Mouse (Mus musculus) midbrain, embryonic 16.5 days (tissue): ENCODE measurements at regions not wholly inside any gene's neighbourhood (a gene's known extent, or its start where the extent isn't known, plus 50 kb on each side); places are given as distances from the start of the nearest gene placed in this dataset.
A peak's percentile ranks its signal among the peaks of the same experiment; 100 is the strongest.

Experiments used
- ATAC-seq: fragments of 200-750 bp; cut with Nextera tagmentation; 2 replicates; pipeline ENCODE4 v1.8.0; 2017; ENCODE audit warnings: moderate TSS enrichment
- H3K27ac ChIP-seq: fragments of 300-500 bp; sonication (generic); 2 replicates; pipeline ENCODE4 v1.5.1; 2014; ENCODE audit warnings: mild to moderate bottlenecking, low read length, mixed read lengths
- H3K27me3 ChIP-seq: fragments of 300-500 bp; sonication (generic); 2 replicates; pipeline ENCODE4 v1.6.1; 2014; ENCODE audit warnings: low read depth, low read length, mixed read lengths; ENCODE audit not compliant: control insufficient read depth, insufficient read depth
- H3K36me3 ChIP-seq: fragments of 300-500 bp; sonication (generic); 2 replicates; pipeline ENCODE4 v1.6.1; 2014; ENCODE audit warnings: mild to moderate bottlenecking, low read length, moderate library complexity, mixed read lengths; ENCODE audit not compliant: control insufficient read depth, insufficient read depth
- H3K4me1 ChIP-seq: fragments of 300-500 bp; sonication (generic); 2 replicates; pipeline ENCODE4 v1.6.1; 2014; ENCODE audit warnings: mild to moderate bottlenecking, low read length, mixed read lengths; ENCODE audit not compliant: control insufficient read depth, insufficient read depth
- H3K4me2 ChIP-seq: fragments of 300-500 bp; sonication (generic); 2 replicates; pipeline ENCODE4 v1.6.1; 2014; ENCODE audit warnings: mild to moderate bottlenecking, low read length, mixed read lengths
- H3K4me3 ChIP-seq: fragments of 300-500 bp; sonication (generic); 2 replicates; pipeline ENCODE4 v1.5.1; 2014; ENCODE audit warnings: low read depth, mild to moderate bottlenecking, low read length, moderate library complexity, mixed read lengths
- H3K9ac ChIP-seq: fragments of 300-500 bp; sonication (generic); 2 replicates; pipeline ENCODE4 v1.6.1; 2014; ENCODE audit warnings: low read depth, low read length, mixed read lengths
- H3K9me3 ChIP-seq: fragments of 300-500 bp; sonication (generic); replicated peaks from 2 replicates; pipeline ENCODE4 v1.6.1; 2014; ENCODE audit warnings: mild to moderate bottlenecking, low read length, mixed read lengths; ENCODE audit not compliant: control insufficient read depth, poor library complexity, severe bottlenecking
- WGBS: fragments of 180-500 bp; shearing (Covaris S2); extraction: QIAGEN DNeasy Blood & Tissue Kit; methylation state at CpG from one replicate; pipeline ENCODE4 v1.1.7; 2014; 5-methylcytosine and 5-hydroxymethylcytosine counted together

DNA sequence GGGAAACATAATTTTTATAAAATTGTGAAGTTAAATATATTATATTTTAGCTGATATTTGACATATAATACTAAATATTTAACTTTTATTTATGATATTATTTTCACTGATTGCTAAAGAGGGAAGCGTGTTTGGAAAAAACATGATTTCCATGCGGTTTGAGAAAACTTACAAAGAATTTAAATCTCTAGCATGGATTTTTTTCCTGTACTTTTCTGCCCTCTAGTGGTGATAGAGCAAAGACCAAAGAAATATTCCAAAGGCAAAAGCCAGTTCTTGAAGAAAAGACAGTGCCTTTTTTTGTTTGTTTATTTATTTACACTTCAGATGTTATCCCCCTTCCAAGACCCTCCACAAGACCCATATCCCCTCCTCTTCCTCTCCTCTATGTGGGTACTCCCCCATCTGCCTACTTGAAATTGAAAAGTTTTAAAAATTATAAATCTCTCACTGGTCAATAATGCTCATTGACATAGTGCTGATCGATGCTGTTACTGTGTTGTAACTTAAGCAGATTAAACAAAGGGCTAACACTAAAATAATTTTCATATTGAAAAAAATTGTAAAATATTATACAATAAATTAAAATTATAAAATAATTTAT, 131.1 kb upstream of the Rgs1 start:
- peak; percentile 54; the same call in 1 of the 2 replicates for ATAC-seq
- H3K27me3 ChIP-seq, result no peaks in the 10 kb centered on the region
- H3K36me3 ChIP-seq, result no peaks in the 10 kb centered on the region
- no peaks in the 10 kb centered on the region for H3K9me3 ChIP-seq
- H3K4me2 ChIP-seq, result no peak overlapping the region
- WGBS, result 43% methylated on average over 3 of the region's 3 CpGs
- H3K4me1 ChIP-seq, result no peaks in the 10 kb centered on the region
- H3K9ac ChIP-seq, result no peak overlapping the region
- no peak overlapping the region for H3K4me3 ChIP-seq
- no peak overlapping the region for H3K27ac ChIP-seq

DNA sequence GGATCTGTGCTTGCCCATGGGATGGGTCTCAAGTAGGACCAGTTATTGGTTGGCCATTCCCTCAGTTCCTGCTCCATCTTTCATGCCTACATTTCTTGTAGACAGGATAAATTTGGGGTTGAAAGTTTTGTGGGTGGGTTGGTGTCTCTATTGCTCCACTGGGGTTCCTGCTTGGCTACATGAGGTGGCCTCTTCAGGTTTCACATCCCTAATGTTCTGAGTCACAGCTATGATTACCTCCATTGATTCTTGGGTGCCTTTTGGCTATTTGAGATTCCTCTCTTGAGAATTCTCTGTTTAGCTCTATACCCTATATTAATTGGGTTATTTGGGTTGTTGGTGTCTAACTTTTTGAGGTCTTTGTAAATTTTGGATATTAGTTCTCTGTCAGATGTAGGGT, 125.1 kb upstream of the Rgs1 start:
- ATAC-seq, result no peak

DNA sequence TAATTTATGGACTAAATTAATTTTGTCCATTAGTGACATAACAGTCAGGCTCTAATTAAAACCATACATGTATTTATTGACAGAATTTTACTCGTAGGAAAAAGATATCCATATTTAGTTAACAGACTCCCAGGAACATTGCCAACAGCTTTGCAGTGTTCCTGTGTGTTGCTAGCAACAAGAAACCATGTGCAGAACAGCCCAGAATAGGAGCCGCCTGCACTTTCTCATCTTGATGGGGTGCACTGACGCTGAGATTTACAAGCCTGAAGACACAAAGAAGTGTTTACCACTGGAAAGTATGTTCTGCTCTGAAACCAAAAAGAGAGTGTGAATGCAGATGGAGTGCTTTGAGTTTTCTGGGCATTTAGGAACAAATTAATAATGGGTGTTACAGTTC, 118.5 kb upstream of the Rgs1 start:
- no peaks in the 10 kb centered on the region for H3K9me3 ChIP-seq
- H3K4me3 ChIP-seq, result no peak overlapping the region
- H3K36me3 ChIP-seq, result no peaks in the 10 kb centered on the region
- WGBS, result 79% methylated on average over 3 of the region's 3 CpGs
- H3K27me3 ChIP-seq, result no peaks in the 10 kb centered on the region
- no peak overlapping the region for H3K9ac ChIP-seq
- no peaks in the 10 kb centered on the region for H3K4me1 ChIP-seq
- no peak overlapping the region for H3K27ac ChIP-seq
- no peak overlapping the region for H3K4me2 ChIP-seq
- no peak for ATAC-seq

More for the DNA sequence above, 125.1 kb upstream of the Rgs1 start:
- Histone ChIP-seq H3K4me3 (no peak overlapping the region), H3K36me3 (no peaks in the 10 kb centered on the region), H3K9me3 (no peaks in the 10 kb centered on the region), H3K4me1 (no peaks in the 10 kb centered on the region), H3K9ac (no peak overlapping the region), H3K27me3 (no peaks in the 10 kb centered on the region), H3K27ac (no peak overlapping the region), H3K4me2 (no peak overlapping the region)

DNA sequence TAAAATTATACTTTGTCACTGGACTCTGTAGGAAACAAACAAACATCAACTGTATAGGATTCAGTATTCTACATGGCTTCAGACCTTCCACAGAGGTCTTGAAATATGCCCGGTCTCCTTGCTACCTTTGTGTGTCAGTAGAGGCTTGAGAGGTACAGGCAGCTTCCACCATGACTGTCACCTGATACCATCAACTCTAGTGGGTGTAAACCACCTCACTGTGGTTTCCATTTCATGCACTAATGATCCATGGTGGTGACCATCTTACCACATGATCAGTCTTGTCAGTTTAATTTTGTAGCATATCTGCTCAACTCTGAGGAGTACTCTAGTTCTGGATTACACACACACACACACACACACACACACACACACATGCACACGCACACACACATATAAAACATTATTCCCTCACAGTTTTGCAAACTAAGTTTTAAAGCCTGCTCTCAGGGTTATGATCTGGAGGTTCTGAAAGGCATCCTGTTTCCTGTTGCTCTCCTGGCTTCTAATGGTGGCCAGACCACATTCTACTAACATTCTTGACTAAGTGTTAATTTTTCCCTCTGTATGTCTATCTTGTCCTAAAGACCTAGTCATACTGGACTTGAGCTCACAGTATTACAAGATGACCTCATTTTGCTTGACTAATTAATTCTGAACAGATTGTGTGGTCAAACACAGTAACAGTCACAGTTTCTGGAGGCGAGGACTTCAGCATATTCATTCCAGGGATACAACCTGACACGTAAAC, 106.7 kb upstream of the Rgs1 start:
- no peak overlapping the region for H3K9ac ChIP-seq
- H3K9me3 ChIP-seq, result no peaks in the 10 kb centered on the region
- no peak overlapping the region for H3K4me2 ChIP-seq
- H3K27ac ChIP-seq, result no peak overlapping the region
- WGBS, result 95% methylated on average over 4 of the region's 4 CpGs
- no peak overlapping the region for H3K4me3 ChIP-seq
- no peak for ATAC-seq
- H3K36me3 ChIP-seq, result no peaks in the 10 kb centered on the region
- H3K27me3 ChIP-seq, result no peaks in the 10 kb centered on the region
- no peaks in the 10 kb centered on the region for H3K4me1 ChIP-seq

DNA sequence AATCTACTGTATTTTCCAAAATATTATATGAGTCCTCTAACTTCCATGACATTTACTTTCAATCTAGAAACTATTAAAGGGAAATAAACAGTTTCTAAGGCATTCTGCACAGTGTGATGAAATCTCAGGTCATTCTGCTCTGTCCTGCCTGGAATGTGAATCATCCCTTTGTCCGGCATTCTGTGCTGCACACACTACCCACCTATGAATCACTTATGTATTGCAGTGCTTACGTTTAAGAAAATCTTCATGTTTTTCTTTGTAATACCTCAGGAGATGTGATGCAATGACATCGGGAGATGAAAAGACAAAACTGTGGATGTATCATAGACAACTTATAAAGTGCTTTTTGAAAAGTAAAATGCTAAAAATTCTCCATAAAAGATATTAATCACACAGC, 106.0 kb upstream of the Rgs1 start:
- H3K27me3 ChIP-seq, result no peaks in the 10 kb centered on the region
- WGBS, result 88% methylated on average over 3 of the region's 3 CpGs
- no peak for ATAC-seq
- no peak overlapping the region for H3K4me3 ChIP-seq
- H3K27ac ChIP-seq, result no peak overlapping the region
- H3K36me3 ChIP-seq, result no peaks in the 10 kb centered on the region
- no peaks in the 10 kb centered on the region for H3K4me1 ChIP-seq
- no peak overlapping the region for H3K9ac ChIP-seq
- H3K4me2 ChIP-seq, result no peak overlapping the region
- no peaks in the 10 kb centered on the region for H3K9me3 ChIP-seq

DNA sequence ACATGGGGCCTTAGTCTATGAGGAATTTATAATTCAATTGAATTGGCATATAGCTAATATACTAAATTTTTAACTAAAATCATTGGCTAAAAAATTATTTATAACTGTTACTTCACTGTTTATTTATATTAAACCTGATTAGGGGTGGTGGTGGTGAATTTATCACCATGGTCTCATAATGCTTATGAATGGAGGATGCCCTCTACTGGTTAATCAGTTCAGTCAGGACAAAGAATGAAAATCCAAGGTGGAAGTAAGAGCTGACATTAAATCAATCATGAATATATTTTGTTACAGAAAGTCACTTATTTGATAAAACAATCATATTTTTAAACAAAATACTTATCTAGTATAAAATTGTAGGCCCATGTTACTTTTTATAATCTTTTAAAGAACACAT, 104.3 kb upstream of the Rgs1 start:
- ATAC-seq, result no peak
- H3K27me3 ChIP-seq, result no peaks in the 10 kb centered on the region
- H3K36me3 ChIP-seq, result no peaks in the 10 kb centered on the region
- no peaks in the 10 kb centered on the region for H3K9me3 ChIP-seq
- H3K4me2 ChIP-seq, result no peak overlapping the region
- no peak overlapping the region for H3K27ac ChIP-seq
- no peak overlapping the region for H3K9ac ChIP-seq
- H3K4me3 ChIP-seq, result no peak overlapping the region
- no peaks in the 10 kb centered on the region for H3K4me1 ChIP-seq

DNA sequence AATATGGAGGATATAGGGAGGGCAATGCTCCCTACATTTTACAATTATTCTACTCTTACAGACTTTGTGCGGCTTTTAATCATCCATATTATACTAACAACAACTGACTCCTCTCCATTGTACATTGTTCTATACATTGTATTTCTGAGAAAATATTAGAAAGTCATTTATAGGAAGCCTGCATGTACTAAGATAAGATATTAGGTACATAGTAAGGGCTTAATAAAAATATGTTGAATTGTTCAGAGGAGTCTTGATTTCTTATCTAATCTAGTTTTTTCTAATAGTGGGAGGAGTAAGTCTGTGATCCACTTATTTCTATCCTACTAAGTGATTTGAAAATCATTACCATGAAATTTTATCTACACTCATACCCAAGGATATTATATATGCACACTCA, 94.8 kb upstream of the Rgs1 start:
- Histone ChIP-seq H3K36me3 (no peaks in the 10 kb centered on the region), H3K9ac (no peak overlapping the region), H3K4me3 (no peak overlapping the region), H3K4me1 (no peaks in the 10 kb centered on the region), H3K4me2 (no peak overlapping the region), H3K27me3 (no peaks in the 10 kb centered on the region), H3K9me3 (no peaks in the 10 kb centered on the region), H3K27ac (no peak overlapping the region)
- WGBS, result 94% methylated on average over 1 of the region's 1 CpGs
- ATAC-seq, result no peak

DNA sequence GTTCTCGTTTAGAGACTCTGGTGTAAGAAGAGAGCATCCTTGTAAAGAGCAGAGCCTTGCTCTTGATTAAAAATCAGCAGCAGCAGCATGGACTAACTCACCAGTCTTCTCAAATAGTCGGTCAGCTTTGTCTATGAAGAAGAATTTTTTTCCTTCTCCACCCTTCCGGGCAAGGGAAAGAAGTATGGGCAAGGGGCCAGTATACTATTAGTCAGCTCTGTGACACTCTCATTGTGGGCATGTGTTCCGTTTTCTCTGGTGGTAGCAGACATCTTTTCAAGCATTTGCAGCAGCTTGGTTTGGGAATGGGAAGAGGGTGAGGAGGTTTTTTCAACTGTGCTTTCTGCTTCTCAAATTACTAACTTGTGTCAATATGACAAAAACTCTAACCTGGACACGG, 94.3 kb upstream of the Rgs1 start:
- Histone ChIP-seq H3K4me2 (no peak overlapping the region), H3K9ac (no peak overlapping the region), H3K4me1 (no peaks in the 10 kb centered on the region), H3K27me3 (no peaks in the 10 kb centered on the region), H3K27ac (no peak overlapping the region), H3K9me3 (no peaks in the 10 kb centered on the region), H3K4me3 (no peak overlapping the region), H3K36me3 (no peaks in the 10 kb centered on the region)
- ATAC-seq, result no peak
- WGBS, result 79% methylated on average over 5 of the region's 5 CpGs

DNA sequence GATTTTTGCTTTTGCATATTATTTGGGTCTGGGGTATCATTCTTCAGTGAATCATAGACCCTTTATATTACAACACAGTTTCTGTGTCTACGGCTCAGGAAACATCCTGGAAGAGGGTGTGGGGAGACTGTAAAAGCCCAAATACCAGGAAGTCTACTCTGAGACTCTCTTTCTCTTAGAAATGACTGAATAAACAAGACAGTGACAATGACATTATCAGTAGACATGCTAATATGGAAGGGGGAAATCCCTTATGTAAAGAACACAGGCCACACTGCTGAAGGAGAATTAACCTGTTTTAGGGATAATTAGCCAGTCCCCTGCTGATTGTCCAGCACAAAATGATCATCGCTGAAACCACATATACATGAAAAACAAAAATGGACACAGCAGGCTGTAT, 88.5 kb upstream of the Rgs1 start:
- H3K36me3 ChIP-seq, result no peaks in the 10 kb centered on the region
- H3K9ac ChIP-seq, result no peak overlapping the region
- no peak overlapping the region for H3K27ac ChIP-seq
- H3K27me3 ChIP-seq, result no peaks in the 10 kb centered on the region
- H3K4me2 ChIP-seq, result no peak overlapping the region
- 86% methylated on average over 2 of the region's 2 CpGs for WGBS
- no peak for ATAC-seq
- H3K4me3 ChIP-seq, result no peak overlapping the region
- no peaks in the 10 kb centered on the region for H3K4me1 ChIP-seq
- H3K9me3 ChIP-seq, result no peaks in the 10 kb centered on the region
